13 mouse cellular contexts compared by ENCODE assay signal in genomic region chr11:117454086-117454485, GRCm38 (mm10). TPM values are rescaled to one million over a fixed set of nuclear protein-coding genes. Genes with fewer than 3 reads are reported as not detected.
A peak's percentile ranks its signal among the peaks of the same experiment; 100 is the strongest.
DNase-seq lines count a peak whose midpoint lies in the region; ATAC-seq and TF ChIP-seq lines count a peak whose summit lies in the region.
"Had no signal": no experiment of that assay in that cellular context is flagged by ENCODE, and none has a peak within 500 bp of the region (broad histone marks: within the 10 kb centered on the region; RNA-seq: fewer than 3 reads in every experiment).

No protein-coding gene starts in this region.

- peaks cover 31% of the 10 kb centered on the region for H3K4me1 ChIP-seq in hindbrain, embryonic 12.5 days
- H3K4me1 ChIP-seq in neural tube, embryonic 11.5 days (ENCODE audit: control insufficient read depth, insufficient read depth, low read length), result peaks cover 12% of the 10 kb centered on the region
- no peaks in the 10 kb centered on the region for H3K4me1 ChIP-seq in liver, embryonic 12.5 days

- H3K9ac ChIP-seq in hindbrain, embryonic 12.5 days, result no peak overlapping the region
- no peak overlapping the region for H3K9ac ChIP-seq in neural tube, embryonic 11.5 days (ENCODE audit: low read length)
- H3K9ac ChIP-seq in liver, embryonic 12.5 days, result no peak overlapping the region
- H3K9ac ChIP-seq: liver, embryonic 14.5 days had no signal

- peaks cover 24% of the 10 kb centered on the region for H3K27me3 ChIP-seq in hindbrain, embryonic 12.5 days
- H3K27me3 ChIP-seq in neural tube, embryonic 11.5 days (ENCODE audit: control insufficient read depth, insufficient read depth, low read length), result peaks cover 1% of the 10 kb centered on the region; the same call in 1 of the 2 replicates
- H3K27me3 ChIP-seq in liver, embryonic 12.5 days (replicated peaks), result peaks cover 63% of the 10 kb centered on the region

- H3K27ac ChIP-seq in hindbrain, embryonic 12.5 days, result peak overlapping the region; percentile 69
- peak overlapping the region; percentile 70; the same call in 1 of the 2 replicates for H3K27ac ChIP-seq in neural tube, embryonic 11.5 days (ENCODE audit: low read depth, low read length)
- H3K27ac ChIP-seq in liver, embryonic 12.5 days, result no peak overlapping the region
- H3K27ac ChIP-seq: liver, embryonic 14.5 days; macrophage had no signal

- TF ChIP-seq POLR2A in brain, embryonic 14.5 days (IDR thresholded peaks at IDR 0.05; ENCODE audit: borderline replicate concordance, extremely low read depth, insufficient read depth, insufficient read length, poor library complexity, severe bottlenecking), result no peak

- no peaks in the 10 kb centered on the region for H3K9me3 ChIP-seq in hindbrain, embryonic 12.5 days (replicated peaks)
- no peaks in the 10 kb centered on the region for H3K9me3 ChIP-seq in neural tube, embryonic 11.5 days (ENCODE audit: control insufficient read depth, low read length)
- no peaks in the 10 kb centered on the region for H3K9me3 ChIP-seq in liver, embryonic 12.5 days (replicated peaks)

- no peak for TF ChIP-seq CTCF in brain, embryonic 14.5 days (IDR thresholded peaks at IDR 0.05; ENCODE audit: borderline replicate concordance, extremely low read depth, insufficient read depth, insufficient read length)

- no peak overlapping the region for H3K4me2 ChIP-seq in hindbrain, embryonic 12.5 days (replicated peaks)
- H3K4me2 ChIP-seq in neural tube, embryonic 11.5 days (ENCODE audit: low read depth), result no peak overlapping the region
- H3K4me2 ChIP-seq in liver, embryonic 12.5 days, result no peak overlapping the region

- no peaks in the 10 kb centered on the region for H3K36me3 ChIP-seq in hindbrain, embryonic 12.5 days
- H3K36me3 ChIP-seq in neural tube, embryonic 11.5 days (ENCODE audit: control insufficient read depth, insufficient read depth, low read length), result no peaks in the 10 kb centered on the region
- H3K36me3 ChIP-seq in liver, embryonic 12.5 days, result no peaks in the 10 kb centered on the region

- no peak overlapping the region for H3K4me3 ChIP-seq in hindbrain, embryonic 12.5 days
- no peak overlapping the region for H3K4me3 ChIP-seq in neural tube, embryonic 11.5 days (ENCODE audit: low read depth, low read length)
- H3K4me3 ChIP-seq in liver, embryonic 12.5 days, result no peak overlapping the region

- WGBS in hindbrain, embryonic 12.5 days, result 17% methylated on average over 10 of the region's 10 CpGs
- WGBS in neural tube, embryonic 11.5 days, result 20% methylated on average over 10 of the region's 10 CpGs
- 41% methylated on average over 10 of the region's 10 CpGs for WGBS in liver, embryonic 12.5 days (ENCODE audit: insufficient replicate concordance)

- peak; percentile 74 for DNase-seq in brain, embryonic 14.5 days (ENCODE audit: low read depth)
- DNase-seq in embryo, embryonic 9.5 days (ENCODE audit: extremely low spot score), result peak; percentile 57
- peak; percentile 46 for DNase-seq in neural tube, embryonic 11.5 days (ENCODE audit: low spot score)
- DNase-seq in urinary bladder, adult 18-20 months (ENCODE audit: low spot score in 2 of 2), result no peak
- DNase-seq in natural killer cell, adult 2 months (ENCODE audit: low spot score in 2 of 2), result no peak
- DNase-seq: adrenal gland, postnatal 10 days; gastrocnemius, postnatal 14 days had no signal

- peak; percentile 78; the same call in 1 of the 2 replicates for ATAC-seq in hindbrain, embryonic 12.5 days (ENCODE audit: low FRiP score)
- ATAC-seq in neural tube, embryonic 11.5 days (ENCODE audit: insufficient read depth, low FRiP score, low TSS enrichment), result no peak
- no peak for ATAC-seq in liver, embryonic 12.5 days
- ATAC-seq: intestine, postnatal 0 days had no signal

RNA-seq across cellular contexts. Expression of gene Gm11733, which starts 30.1 kb away (rescaled TPM):
- polyA plus RNA-seq in brain, embryonic 14.5 days (2012; rRNA removed), result 0.09 and 0.12 TPM in 2 replicates
- not detected in 2 replicates for polyA plus RNA-seq in hindbrain, embryonic 12.5 days (2016; fragmentation: Nextera tagmentation; extraction: Ambion mirVana)
- polyA plus RNA-seq in neural tube, embryonic 11.5 days (2014; fragmentation: Nextera tagmentation; extraction: Ambion mirVana), result not detected in 2 replicates
- not detected in 2 replicates for polyA plus RNA-seq in liver, embryonic 12.5 days (2016; fragmentation: Nextera tagmentation; extraction: Ambion mirVana)
- polyA plus RNA-seq: intestine, postnatal 0 days; liver, embryonic 14.5 days; macrophage; testis, adult 2 months had no signal

Comparison
In these comparisons a context has a peak if more than half of its experiments do, and no peak if none do; other contexts are left out.
1. DNase-seq: peak in brain, embryonic 14.5 days (single experiment), embryo, embryonic 9.5 days (single experiment) and neural tube, embryonic 11.5 days (single experiment); none in urinary bladder, adult 18-20 months (0 of 2) and natural killer cell, adult 2 months (0 of 2).